Mouse (Mus musculus) monocyte, adult 5-6 weeks (primary cell): ENCODE data around the gene Epor. TPM values are rescaled to one million over a fixed set of nuclear protein-coding genes. Genes with fewer than 3 reads are reported as not detected.

Experiments
- ATAC-seq: fragments of 153-309, 156-312 bp; replicated peaks from 2 replicates; pipeline ENCODE4 v1.8.0; 2017; ENCODE audit warnings: mild to moderate bottlenecking; ENCODE audit not compliant: low TSS enrichment, insufficient number of reproducible peaks, severe bottlenecking, poor library complexity, low FRiP score
- total RNA-seq: library from RNA; stranded (forward); fragments of 200-1000, 200-491, 200-594 nt; gene quantifications from 3 replicates; pipeline ENCODE4 v1.2.3, GENCODE M21; 2017

Gene Epor
- total RNA-seq, 1 experiment from 2014 or later: not detected

DNA sequence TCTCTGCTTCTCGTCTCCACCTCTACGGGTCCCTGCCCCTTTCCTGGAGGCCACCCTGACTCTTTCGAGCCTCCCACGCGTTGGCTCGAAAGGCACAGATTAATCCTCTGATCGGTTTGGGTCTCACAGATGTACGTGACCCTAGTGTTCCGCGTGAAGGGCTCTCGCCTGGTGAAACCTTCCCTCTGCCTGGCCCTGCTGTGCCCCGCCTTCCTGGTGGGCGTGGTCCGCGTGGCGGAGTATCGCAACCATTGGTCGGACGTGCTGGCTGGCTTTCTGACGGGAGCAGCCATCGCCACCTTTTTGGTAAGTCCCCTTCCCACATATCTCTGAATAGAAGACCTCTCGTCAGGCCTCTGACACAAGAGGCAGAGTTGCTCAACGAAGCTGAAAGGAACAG, 19.0 kb downstream of the Epor start:
- no peak for ATAC-seq

DNA sequence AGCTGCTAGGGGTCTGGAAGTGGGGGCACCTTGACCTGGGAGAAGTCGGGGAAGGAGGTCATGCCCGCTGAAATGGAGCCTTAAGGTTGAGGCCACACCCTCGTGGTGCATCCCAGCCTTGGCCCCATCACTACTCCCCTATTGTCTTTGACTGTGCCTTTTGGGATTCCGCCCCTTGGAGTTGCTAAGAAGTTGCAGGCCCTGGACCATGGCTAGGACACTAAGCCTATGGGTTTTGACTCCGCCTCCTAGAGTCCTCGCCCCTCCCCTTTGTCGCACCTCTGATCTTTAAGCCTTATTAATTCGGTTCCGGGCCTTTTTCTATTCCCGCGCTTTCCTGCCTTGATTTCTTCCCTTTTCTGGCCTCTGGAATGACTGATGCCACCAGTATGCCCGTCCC, 19.7 kb downstream of the Epor start:
- ATAC-seq: no peak

DNA sequence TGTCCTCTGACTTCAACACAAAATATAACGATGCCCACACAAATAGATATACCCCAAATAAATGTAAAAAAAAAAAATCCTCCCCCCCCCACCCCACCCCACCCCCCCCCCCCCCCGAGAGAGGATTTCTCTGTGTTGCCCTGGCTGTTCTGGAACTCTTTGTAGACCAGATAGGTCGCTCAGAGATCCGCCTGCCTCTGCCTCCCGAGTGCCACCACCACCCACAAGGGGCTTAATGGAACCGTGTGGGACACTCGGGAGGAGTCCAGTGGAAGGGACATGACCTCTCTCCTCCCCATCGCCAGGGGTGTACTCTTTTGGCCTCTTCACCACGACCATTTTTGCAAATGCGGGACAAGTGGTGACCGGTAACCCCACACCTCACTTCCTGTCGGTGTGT, 20.3 kb downstream of the Epor start:
- ATAC-seq: no peak

- no peak for ATAC-seq
These were observed 25.0 kb downstream of the Epor start for GRCm38 (mm10) chr9:21938234-21938855.

DNA sequence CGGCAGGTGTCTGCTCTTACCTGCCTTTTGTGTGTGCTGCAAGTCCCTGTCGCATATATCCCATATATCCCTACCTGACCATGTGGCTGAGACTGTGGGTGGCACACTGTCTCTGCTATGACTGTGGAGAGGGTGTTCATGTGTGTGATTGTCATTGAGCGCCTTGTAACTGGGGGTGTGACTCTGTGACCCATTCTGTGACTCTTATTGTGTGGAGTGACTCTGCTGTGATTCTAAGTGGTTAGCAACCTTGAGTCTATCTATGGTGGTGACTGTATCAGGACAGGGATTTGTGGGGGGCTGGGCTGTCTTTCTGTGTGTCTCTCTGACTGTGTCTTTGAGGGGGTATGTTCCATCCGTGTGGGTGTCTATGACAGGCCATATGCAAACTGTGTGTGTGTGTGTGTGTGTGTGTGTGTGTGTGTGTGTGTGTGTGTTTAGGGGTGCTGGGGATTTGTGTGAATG, 25.6 kb downstream of the Epor start:
- no peak for ATAC-seq

DNA sequence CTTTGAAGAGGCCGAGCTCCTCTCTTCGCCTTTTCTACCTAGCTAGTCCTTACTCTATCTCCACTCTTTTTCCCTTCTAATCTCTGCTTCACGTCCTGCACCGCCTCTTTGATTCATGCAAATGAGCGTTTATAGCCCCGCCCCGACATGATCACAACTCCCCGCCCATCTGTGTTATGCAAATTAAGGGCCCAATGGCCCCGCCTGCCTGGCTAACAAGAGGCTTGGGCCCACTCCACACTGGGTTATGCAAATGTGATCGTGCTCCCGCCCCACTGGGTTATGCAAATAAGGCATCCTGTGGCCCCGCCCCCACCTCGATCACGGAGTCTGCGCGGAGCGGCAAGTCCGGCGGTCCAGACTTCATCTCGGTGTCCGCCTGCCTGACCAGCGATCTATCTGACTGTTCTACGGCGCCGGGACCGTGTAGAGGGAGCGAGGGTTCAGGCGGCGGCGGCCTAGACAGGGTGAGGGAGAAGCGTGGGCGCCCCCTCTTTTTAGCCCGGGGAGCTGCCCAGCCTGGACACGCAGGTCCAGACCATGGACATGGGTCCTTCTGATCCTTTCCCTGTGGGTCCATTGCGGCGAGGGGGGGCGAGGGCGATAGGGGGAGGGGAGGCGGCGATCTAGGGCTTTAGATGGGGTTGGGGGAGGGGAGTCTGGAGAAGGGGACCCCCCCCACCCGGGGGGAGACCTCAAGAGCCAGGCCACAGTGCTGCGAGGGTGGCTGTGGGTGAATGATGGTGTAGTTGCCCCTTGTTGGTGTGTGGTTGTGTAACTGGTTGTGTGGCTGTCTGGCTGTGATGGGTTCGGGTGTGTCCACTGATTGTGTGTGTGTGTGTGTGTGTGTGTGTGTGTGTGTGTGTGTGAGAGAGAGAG, 26.4 kb downstream of the Epor start, which contains the start of gene Plppr2:
Plppr2 (plus strand) TSS at position 342 of the 879 bp plus-strand sequence.
- ATAC-seq: peak; percentile 77

DNA sequence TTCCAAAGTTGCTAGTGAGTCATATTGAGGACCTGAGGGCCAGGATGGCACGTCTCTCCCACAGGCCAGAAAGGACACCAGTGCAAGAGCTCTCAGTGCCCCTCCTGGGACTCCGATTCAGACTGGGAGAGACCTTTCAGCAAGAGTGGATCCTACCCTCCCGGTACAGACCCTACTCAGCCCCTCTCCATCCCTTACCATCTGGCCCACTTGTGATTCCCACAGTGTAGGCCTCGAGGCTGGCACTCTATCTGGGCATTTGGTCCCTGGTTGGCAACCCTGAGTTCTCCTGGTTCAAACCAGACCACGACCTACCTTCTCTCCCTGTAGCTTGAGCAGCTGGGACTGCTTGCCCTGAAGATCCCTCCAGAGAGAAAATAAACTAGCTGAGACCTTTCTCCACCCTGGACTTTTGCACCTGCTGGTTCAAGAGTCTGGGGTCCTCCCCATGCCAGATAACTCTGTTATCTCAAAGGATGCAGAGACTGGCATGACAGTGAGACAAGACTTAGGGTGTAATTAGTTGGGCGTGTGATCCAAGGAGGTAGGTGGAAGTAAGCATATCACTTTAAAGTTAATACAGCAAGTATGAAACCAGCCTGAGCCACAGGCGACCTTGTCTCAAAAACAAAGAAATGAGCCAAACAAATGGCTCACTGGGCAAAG, 27.7 kb downstream of the Epor start:
- ATAC-seq: no peak

GRCm38 (mm10) chr9:21934021-21934420, 29.3 kb downstream of the Epor start:
- ATAC-seq: no peak

DNA sequence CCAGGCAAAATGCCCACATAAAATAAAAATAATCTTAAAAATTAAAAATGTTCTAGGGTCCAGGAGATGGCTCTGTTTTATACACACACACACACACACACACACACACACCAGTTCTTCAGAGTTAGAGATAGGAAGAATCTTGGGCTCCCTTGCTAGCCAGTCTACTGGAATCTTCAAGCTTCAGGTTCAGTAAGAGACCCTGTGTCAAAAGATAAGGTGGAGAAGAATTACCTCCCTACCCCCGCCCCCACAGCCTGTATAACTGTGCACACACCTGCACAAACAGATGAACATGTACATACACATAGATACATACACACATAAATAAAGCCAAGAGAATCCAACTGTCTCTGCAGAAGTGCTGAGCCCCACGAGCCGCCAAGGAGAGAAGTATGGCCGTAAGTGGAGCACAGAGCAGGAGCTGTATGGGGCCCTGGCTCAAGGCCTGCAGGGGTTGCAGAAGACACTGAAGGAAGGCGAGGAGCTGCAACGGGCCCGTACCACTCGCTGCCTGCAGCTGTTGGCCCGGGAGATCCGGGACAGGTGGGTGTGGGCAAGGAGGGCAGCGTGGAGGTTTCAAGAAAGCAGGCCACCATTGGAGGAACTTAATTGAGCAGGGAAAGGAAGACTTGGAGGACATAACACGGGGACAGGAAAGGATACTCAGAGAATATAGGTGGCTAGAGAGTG, 30.7 kb downstream of the Epor start:
- no peak for ATAC-seq

DNA sequence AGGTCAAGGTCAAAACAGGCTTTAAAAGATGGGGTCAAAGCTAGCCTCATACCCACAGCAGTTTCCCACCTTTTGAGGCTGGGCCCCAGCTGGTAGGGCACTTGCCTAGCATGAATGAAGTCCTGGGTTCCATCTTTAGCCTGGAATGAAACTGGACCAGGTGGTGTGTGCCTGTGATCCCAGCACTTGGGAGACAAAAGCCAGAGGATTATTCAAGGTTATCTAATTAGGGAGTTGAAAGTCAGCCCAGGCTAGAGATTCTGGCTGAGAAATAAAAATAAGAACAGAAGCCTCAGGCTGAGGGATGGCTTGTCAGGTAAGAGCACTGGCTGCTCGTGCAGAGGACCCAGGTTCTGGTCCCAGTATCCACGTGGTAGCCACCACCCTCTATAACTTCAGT, 31.3 kb downstream of the Epor start:
- no peak for ATAC-seq

DNA sequence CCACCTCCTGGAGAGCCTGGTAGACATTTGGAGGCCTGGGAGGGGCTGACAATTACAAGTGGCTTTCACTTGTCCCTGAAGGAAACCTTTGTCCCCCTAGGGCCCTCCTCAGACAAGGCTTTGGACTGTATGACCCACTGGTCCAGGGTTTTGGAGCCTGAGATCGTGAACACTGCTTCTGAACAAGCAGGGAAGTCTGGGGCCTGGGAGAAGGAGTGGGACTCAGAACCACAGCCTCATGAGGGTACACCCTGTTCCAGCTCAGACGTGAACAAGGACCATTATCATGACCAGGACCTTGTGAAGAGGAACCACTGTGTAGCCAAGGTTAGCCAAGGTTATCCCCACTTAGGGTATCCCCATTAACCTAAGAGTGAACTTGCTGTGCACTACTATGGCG, 34.1 kb downstream of the Epor start:
- no peak for ATAC-seq

DNA sequence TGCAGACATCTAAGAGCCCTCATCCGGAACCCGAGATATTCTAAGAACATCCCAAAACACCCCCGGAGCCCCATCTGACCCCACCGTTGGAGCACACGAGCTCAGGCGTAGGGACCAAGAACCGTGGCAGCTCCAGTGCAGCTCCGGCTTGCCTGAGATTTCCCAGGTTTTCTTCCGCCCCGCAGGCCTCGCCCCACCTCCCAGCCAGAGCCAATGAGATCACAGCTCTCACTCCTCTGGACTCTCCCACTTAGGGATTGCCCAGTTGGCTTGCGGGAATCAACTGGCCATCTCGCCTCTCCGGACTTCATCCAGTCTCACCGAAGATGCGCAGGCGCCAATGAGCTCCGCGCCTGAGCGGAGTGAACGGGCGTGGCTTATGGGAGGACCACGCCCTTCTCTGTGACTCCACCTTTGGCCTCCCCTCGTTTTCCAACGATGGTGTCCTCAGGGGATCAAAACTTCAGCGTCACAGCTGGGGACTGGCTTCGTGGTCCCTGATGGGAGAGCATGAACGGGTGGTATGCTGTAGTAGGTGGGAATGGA, 36.0 kb downstream of the Epor start, which contains the start of the genes Ccdc159 and Tmem205:
Ccdc159 (plus strand) TSS at position 264 of the 546 bp plus-strand sequence.
Tmem205 (minus strand) TSS at position 349 of the 546 bp plus-strand sequence.
- ATAC-seq: peak; percentile 77

DNA sequence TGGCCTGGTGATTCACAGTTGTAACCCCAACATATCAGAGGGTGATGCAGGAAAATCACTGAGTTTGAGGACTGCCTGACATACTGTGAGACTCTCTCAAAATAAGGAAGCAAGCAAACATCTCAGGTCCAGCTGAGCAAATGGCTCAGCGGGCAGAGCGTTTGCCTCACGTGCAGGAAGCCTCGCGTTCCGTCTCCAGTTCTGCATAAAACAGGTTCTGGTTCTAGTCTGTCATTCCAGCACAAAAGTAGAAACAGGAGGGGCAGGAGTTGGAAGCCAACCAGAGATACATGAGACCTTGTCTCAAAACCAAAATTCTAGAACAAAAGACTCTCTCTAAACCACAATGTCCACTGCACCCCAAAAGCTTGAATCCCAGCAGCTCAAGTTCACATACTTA, 36.5 kb downstream of the Epor start:
- 0 out of 2 replicates have a peak, but pooled peaks have one; percentile 25 for ATAC-seq

- ATAC-seq: no peak
These were observed 37.2 kb downstream of the Epor start for GRCm38 (mm10) chr9:21926155-21926554.

DNA sequence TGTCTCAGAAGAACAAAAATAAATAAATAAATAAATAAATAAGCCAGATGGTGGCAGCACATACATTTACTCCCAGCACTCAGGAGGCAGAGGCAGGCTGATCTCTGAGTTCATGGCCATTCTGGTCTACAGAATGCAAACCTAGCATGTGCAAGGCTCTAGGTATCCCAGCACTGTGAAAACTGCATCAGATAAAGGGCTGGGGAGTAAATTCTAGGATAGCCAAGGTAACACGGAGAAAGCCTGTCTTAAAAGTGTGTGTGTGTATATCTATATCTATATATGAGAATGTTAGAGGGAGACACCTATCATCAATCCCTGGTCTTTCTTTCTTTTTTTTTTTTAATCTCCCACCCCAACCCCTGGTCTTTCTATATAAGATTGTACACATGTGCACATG, 37.8 kb downstream of the Epor start:
- ATAC-seq: no peak

DNA sequence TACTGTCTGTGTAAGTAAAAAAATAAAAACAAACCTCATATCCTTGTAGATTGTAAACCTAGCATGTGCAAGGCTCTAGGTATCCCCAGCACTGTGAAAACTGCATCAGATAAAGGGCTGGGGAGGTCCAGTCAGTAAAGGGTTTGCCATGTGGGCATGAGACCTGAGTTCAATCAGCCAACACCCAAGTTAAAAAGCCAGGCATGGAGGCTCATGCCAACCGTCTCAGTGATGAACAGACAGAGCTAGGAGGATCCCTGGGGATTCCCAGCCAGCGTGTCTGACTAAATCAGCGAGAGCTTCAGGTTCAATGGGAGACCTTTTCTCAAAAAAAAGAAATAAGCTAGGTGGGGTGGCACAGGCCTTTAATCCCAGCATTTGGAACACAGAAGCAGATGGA, 38.3 kb downstream of the Epor start:
- ATAC-seq: no peak

DNA sequence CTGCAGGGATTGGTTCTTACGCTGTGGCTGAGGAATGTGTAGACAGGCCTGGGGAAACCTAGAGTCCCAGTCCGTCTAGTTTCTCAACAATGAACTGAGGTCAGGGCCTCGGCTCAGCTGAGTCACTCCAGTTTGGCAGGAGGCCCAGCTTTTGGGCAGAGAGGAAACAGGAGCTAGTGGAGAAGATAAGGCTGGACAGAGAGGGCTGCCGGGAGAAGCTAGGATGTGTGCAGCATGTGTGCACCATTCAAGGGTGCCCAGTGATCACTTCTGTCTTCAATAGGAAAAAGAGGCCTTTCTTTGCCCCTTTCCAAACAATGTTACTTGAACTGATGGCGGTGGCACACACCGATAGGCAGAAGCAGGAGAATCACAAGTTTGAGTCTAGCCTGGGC, 39.2 kb downstream of the Epor start:
- ATAC-seq: peak; percentile 50; the same call in 1 of the 2 replicates

DNA sequence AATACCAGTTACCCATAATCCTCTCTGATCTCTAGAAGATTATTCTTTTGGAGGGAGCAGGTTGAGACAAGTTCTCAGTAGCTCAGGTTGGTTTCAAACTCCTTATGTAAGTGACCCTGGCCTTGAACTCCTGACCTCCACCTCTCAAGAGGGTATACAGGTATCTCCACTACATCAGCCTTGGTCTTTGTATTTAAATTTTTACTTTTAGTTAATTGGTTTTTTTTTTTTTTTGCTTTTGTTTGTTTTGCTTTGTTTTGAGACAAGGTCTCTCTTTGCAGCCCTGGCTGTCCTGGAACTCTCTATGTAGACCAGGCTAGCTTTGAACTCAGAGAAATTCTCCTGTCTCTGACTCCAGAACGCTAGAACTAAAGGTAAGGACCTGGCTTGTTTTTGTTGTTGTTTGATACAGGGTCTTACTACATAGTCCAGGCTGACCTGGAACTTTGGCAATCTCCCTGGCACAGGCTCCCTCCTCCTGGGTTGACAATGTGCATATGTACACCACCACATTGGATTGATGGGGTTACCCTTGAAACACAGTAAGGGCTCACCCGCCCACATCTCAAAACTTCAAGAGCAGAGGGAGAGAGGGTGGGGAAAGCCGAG, 39.7 kb downstream of the Epor start:
- ATAC-seq: no peak
